Mouse (Mus musculus): ENCODE data around the gene Abca6.

The Abca6 gene

GRCm38 (mm10) chr11:110251534-110251933 lies at the start of gene Abca6:
TSS of gene Abca6 (minus strand) at chr11:110251776.
- peak; percentile 20 to 48 for DNase-seq

GRCm38 (mm10) chr11:110297917-110298533 lies 46.4 kb upstream of the Abca6 start:
- DNase-seq = no peak

- DNase-seq = no peak
Measured at GRCm38 (mm10) chr11:110290586-110290985, 39.0 kb upstream of the Abca6 start.

- no peak for DNase-seq
Measured at GRCm38 (mm10) chr11:110288423-110288822, 36.8 kb upstream of the Abca6 start.

- no peak for DNase-seq
Measured at GRCm38 (mm10) chr11:110287694-110288093, 36.1 kb upstream of the Abca6 start.

GRCm38 (mm10) chr11:110286331-110286730 lies 34.8 kb upstream of the Abca6 start:
- no peak for DNase-seq

- no peak for DNase-seq
Measured at GRCm38 (mm10) chr11:110284849-110285248, 33.3 kb upstream of the Abca6 start.

- no peak for DNase-seq
Measured at GRCm38 (mm10) chr11:110284185-110284787, 32.7 kb upstream of the Abca6 start.

- DNase-seq = no peak
Measured at GRCm38 (mm10) chr11:110274794-110275193, 23.2 kb upstream of the Abca6 start.

- DNase-seq = peak in 1 of 2 experiments; percentile 76
Measured at GRCm38 (mm10) chr11:110271745-110272144, 20.2 kb upstream of the Abca6 start.

- DNase-seq = peak; percentile 83 to 89
Measured at GRCm38 (mm10) chr11:110268244-110268844, 16.8 kb upstream of the Abca6 start.

- DNase-seq = no peak
Measured at GRCm38 (mm10) chr11:110267232-110267631, 15.7 kb upstream of the Abca6 start.

GRCm38 (mm10) chr11:110266757-110267156 lies 15.2 kb upstream of the Abca6 start:
- DNase-seq = no peak

GRCm38 (mm10) chr11:110261867-110262266 lies 10.3 kb upstream of the Abca6 start:
- DNase-seq = no peak

- DNase-seq = no peak
Measured at GRCm38 (mm10) chr11:110257911-110258310, 6.3 kb upstream of the Abca6 start.

GRCm38 (mm10) chr11:110257061-110257460 lies 5.5 kb upstream of the Abca6 start:
- DNase-seq = no peak

- DNase-seq = no peak
Measured at GRCm38 (mm10) chr11:110252256-110252655, 680 bp upstream of the Abca6 start.

- DNase-seq = peak; percentile 40 to 66
Measured at GRCm38 (mm10) chr11:110244730-110245129, 6.8 kb downstream of the Abca6 start.

- no peak for DNase-seq
Measured at GRCm38 (mm10) chr11:110237466-110237865, 14.1 kb downstream of the Abca6 start.

- no peak for DNase-seq
Measured at GRCm38 (mm10) chr11:110232975-110233374, 18.6 kb downstream of the Abca6 start.

- no peak for DNase-seq
Measured at GRCm38 (mm10) chr11:110217118-110217517, 34.5 kb downstream of the Abca6 start.

- no peak for DNase-seq
Measured at GRCm38 (mm10) chr11:110203930-110204329, 47.6 kb downstream of the Abca6 start.

GRCm38 (mm10) chr11:110198882-110199281 lies 52.7 kb downstream of the Abca6 start:
- no peak for DNase-seq

Measured in kidney, postnatal 25 days (tissue).